Mouse (Mus musculus): ENCODE data around the gene C1qtnf6. TPM values are rescaled to one million over a fixed set of nuclear protein-coding genes. Genes with fewer than 3 reads are reported as not detected.

Gene C1qtnf6
- polyA plus RNA-seq, 2 experiments: 60.1 to 89.1 TPM

GRCm38 (mm10) chr15:78502437-78503132 is 28.6 kb downstream of the C1qtnf6 start:
- Histone ChIP-seq H3K4me1 (ENCODE audit: control insufficient read depth, insufficient read depth, low read length) (no peaks in the 10 kb centered on the region), H3K9ac (ENCODE audit: low read depth, low read length, severe bottlenecking) (no peak overlapping the region), H3K36me3 (ENCODE audit: control insufficient read depth, insufficient read depth, low read length) (no peaks in the 10 kb centered on the region), H3K4me2 (replicated peaks; ENCODE audit: low read depth, low read length, severe bottlenecking) (no peak overlapping the region), H3K27ac (replicated peaks; ENCODE audit: low read depth, low read length) (no peak overlapping the region), H3K4me3 (replicated peaks; ENCODE audit: low read length) (no peak overlapping the region), H3K9me3 (ENCODE audit: control insufficient read depth, low read length) (no peaks in the 10 kb centered on the region), H3K27me3 (ENCODE audit: control insufficient read depth, insufficient read depth, low read length) (no peaks in the 10 kb centered on the region)
- WGBS: 64% methylated on average over 18 of the region's 18 CpGs
- TF ChIP-seq POLR2A (IDR thresholded peaks at IDR 0.05; ENCODE audit: borderline replicate concordance, extremely low read depth, insufficient read depth, insufficient read length): no peak
- no peak for ATAC-seq (ENCODE audit: low FRiP score, low read depth)
- no peak for DNase-seq (ENCODE audit: low spot score)

DNA sequence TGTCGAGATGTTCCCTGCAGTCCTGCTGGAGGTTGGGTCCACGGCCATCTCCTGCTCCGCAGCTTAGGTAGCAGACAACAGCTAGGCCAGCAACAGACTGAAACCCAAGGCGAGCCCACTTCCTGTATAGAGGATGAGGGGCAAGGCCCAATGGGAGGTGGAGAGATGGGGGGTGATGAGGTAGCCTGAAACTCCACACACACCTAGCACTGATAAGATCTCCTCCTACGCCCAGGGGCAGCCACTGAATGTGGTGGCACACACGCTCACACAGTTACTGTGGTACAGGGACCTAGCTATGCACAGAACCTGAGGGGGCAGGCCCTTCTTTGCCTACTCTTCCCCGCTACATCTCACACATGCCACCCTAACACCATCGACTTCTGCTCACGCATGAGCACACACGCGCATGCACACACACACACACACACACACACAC is 36.2 kb downstream of the C1qtnf6 start, which contains the start of gene Il2rb:
Gene Il2rb (minus strand): TSS at position 304 of the 439 bp plus-strand sequence.
- no peak for DNase-seq (ENCODE audit: low spot score)
- peaks cover 3% of the 10 kb centered on the region; the same call in 1 of the 2 replicates for H3K4me1 ChIP-seq (ENCODE audit: control insufficient read depth, insufficient read depth, low read length)
- no peak within 1 kb of the TSS for H3K4me3 ChIP-seq (replicated peaks; ENCODE audit: low read length)
- TF ChIP-seq POLR2A (IDR thresholded peaks at IDR 0.05; ENCODE audit: borderline replicate concordance, extremely low read depth, insufficient read depth, insufficient read length): no peak
- H3K9ac ChIP-seq (ENCODE audit: low read depth, low read length, severe bottlenecking): no peak within 1 kb of the TSS
- no peaks in the 10 kb centered on the region for H3K27me3 ChIP-seq (ENCODE audit: control insufficient read depth, insufficient read depth, low read length)
- ATAC-seq (ENCODE audit: low FRiP score, low read depth): no peak
- H3K4me2 ChIP-seq (replicated peaks; ENCODE audit: low read depth, low read length, severe bottlenecking): no peak within 1 kb of the TSS
- WGBS: 95% methylated on average over 10 of the region's 11 CpGs
- H3K27ac ChIP-seq (replicated peaks; ENCODE audit: low read depth, low read length): no peak within 1 kb of the TSS
- H3K9me3 ChIP-seq (ENCODE audit: control insufficient read depth, low read length): no peaks in the 10 kb centered on the region
- H3K36me3 ChIP-seq (ENCODE audit: control insufficient read depth, insufficient read depth, low read length): no peaks in the 10 kb centered on the region

- DNase-seq (ENCODE audit: low spot score) (no peak), ATAC-seq (ENCODE audit: low FRiP score, low read depth) (no peak)
- H3K9ac ChIP-seq (ENCODE audit: low read depth, low read length, severe bottlenecking): no peak overlapping the region
- H3K36me3 ChIP-seq (ENCODE audit: control insufficient read depth, insufficient read depth, low read length): no peaks in the 10 kb centered on the region
- no peak overlapping the region for H3K4me2 ChIP-seq (replicated peaks; ENCODE audit: low read depth, low read length, severe bottlenecking)
- TF ChIP-seq POLR2A (IDR thresholded peaks at IDR 0.05; ENCODE audit: borderline replicate concordance, extremely low read depth, insufficient read depth, insufficient read length): no peak
- H3K4me3 ChIP-seq (replicated peaks; ENCODE audit: low read length): no peak overlapping the region
- H3K27me3 ChIP-seq (ENCODE audit: control insufficient read depth, insufficient read depth, low read length): no peaks in the 10 kb centered on the region
- no peaks in the 10 kb centered on the region for H3K9me3 ChIP-seq (ENCODE audit: control insufficient read depth, low read length)
- 81% methylated on average over 9 of the region's 10 CpGs for WGBS
- H3K27ac ChIP-seq (replicated peaks; ENCODE audit: low read depth, low read length): no peak overlapping the region
- H3K4me1 ChIP-seq (ENCODE audit: control insufficient read depth, insufficient read depth, low read length): peaks cover 5% of the 10 kb centered on the region; the same call in 1 of the 2 replicates
Observed at GRCm38 (mm10) chr15:78493401-78494010, 37.7 kb downstream of the C1qtnf6 start.

DNA sequence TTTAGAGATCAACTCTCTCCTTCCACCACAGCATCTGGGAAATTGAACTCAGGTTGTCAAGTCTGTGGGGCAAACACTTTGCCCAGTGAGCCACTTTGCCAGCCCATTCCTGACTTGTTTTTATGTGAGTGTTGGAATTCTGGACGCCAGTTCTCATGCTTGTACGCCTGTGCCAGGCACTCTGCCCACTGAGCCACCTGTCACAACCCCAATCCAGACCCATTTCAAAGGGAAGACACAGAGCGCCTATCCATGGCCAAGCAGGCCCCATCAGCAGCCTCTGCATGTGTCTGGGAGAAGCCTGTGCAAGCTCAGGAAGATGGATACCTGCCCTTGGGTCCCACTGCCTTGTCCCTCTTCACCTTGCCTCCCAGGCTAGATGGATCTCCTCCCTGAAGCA is 39.9 kb downstream of the C1qtnf6 start:
- H3K4me3 ChIP-seq (replicated peaks; ENCODE audit: low read length): no peak overlapping the region
- no peaks in the 10 kb centered on the region for H3K9me3 ChIP-seq (ENCODE audit: control insufficient read depth, low read length)
- 0 out of 2 replicates have a peak overlapping the region, but pooled peaks have one; percentile 7 for H3K9ac ChIP-seq (ENCODE audit: low read depth, low read length, severe bottlenecking)
- TF ChIP-seq POLR2A (IDR thresholded peaks at IDR 0.05; ENCODE audit: borderline replicate concordance, extremely low read depth, insufficient read depth, insufficient read length): no peak
- no peak overlapping the region for H3K4me2 ChIP-seq (replicated peaks; ENCODE audit: low read depth, low read length, severe bottlenecking)
- DNase-seq (ENCODE audit: low spot score) (no peak), ATAC-seq (ENCODE audit: low FRiP score, low read depth) (no peak)
- H3K4me1 ChIP-seq (ENCODE audit: control insufficient read depth, insufficient read depth, low read length): peaks cover 5% of the 10 kb centered on the region; the same call in 1 of the 2 replicates
- H3K27me3 ChIP-seq (ENCODE audit: control insufficient read depth, insufficient read depth, low read length): no peaks in the 10 kb centered on the region
- H3K36me3 ChIP-seq (ENCODE audit: control insufficient read depth, insufficient read depth, low read length): no peaks in the 10 kb centered on the region
- H3K27ac ChIP-seq (replicated peaks; ENCODE audit: low read depth, low read length): no peak overlapping the region
- WGBS: 86% methylated on average over 3 of the region's 3 CpGs

DNA sequence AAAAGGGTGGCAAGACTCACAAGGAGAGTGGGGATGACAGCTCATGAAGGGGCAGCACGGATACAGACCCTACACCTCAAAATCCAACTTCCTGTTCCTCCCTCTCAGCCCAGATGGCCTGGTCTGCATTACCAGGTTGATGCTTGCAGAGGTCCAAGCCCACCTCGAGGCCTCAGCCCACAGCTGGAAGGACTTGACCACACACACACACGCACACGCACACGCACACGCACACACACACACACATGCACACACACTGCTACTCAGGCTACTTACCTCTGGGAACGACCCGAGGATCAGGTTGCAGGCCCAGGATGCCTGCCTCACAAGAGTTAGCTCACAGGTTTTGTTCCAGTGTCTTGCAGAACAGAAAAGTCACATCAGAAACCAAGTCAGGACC is 41.3 kb downstream of the C1qtnf6 start:
- Histone ChIP-seq H3K4me3 (replicated peaks; ENCODE audit: low read length) (no peak overlapping the region), H3K4me2 (replicated peaks; ENCODE audit: low read depth, low read length, severe bottlenecking) (no peak overlapping the region), H3K9me3 (ENCODE audit: control insufficient read depth, low read length) (no peaks in the 10 kb centered on the region), H3K4me1 (ENCODE audit: control insufficient read depth, insufficient read depth, low read length) (peaks cover 5% of the 10 kb centered on the region; the same call in 1 of the 2 replicates), H3K27me3 (ENCODE audit: control insufficient read depth, insufficient read depth, low read length) (no peaks in the 10 kb centered on the region), H3K9ac (ENCODE audit: low read depth, low read length, severe bottlenecking) (no peak overlapping the region), H3K27ac (replicated peaks; ENCODE audit: low read depth, low read length) (no peak overlapping the region), H3K36me3 (ENCODE audit: control insufficient read depth, insufficient read depth, low read length) (no peaks in the 10 kb centered on the region)
- 40% methylated on average over 8 of the region's 8 CpGs for WGBS
- no peak for DNase-seq (ENCODE audit: low spot score)
- TF ChIP-seq POLR2A (IDR thresholded peaks at IDR 0.05; ENCODE audit: borderline replicate concordance, extremely low read depth, insufficient read depth, insufficient read length): no peak
- ATAC-seq (ENCODE audit: low FRiP score, low read depth): peak; percentile 67; the same call in 1 of the 2 replicates

Measured in limb, embryonic 14.5 days (tissue).